Mouse (Mus musculus): Measurements from ENCODE around the gene Frmd4a.

Frmd4a gene

DNA sequence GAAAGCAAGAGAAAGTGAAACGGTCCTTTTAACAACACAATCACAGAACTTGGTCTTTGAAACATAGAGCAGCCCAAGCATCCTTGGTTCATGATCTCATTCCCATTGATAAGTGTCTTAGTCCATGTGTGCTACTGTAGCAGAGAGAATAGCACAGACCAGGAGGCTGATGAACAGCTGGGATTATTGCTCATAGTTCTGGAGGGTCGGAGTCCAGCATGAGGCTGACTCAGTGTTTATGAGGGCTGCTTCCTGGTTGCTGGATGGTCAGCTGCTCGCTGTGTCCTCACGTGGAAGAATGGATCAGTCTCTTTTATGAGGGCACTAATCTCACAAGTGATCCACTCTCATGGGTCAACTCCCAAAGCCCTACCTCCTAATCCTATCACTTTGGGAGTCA lies 347.4 kb downstream of the Frmd4a start:
- ATAC-seq (ENCODE audit: insufficient number of reproducible peaks, low FRiP score, low TSS enrichment), result no peak

DNA sequence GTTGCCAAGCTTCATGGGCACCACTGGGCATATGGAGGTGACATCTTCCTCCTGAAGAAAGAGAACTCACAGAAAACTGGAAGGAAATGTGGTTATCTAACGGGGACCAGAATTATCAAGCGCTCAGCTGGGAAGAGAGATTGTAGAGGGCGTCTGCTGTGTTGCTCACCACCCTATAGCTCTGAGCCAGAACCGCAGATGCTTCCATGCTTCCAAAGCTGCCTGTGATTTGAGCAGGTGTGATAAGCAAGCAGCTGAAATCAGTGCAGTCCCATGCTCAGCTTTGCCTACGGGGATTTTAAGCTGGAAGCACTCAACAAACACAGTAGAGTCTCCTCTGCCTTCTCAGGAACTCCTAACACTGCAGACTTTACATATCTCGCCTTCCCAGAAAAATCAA lies 351.0 kb downstream of the Frmd4a start:
- ATAC-seq (ENCODE audit: insufficient number of reproducible peaks, low FRiP score, low TSS enrichment), result no peak

DNA sequence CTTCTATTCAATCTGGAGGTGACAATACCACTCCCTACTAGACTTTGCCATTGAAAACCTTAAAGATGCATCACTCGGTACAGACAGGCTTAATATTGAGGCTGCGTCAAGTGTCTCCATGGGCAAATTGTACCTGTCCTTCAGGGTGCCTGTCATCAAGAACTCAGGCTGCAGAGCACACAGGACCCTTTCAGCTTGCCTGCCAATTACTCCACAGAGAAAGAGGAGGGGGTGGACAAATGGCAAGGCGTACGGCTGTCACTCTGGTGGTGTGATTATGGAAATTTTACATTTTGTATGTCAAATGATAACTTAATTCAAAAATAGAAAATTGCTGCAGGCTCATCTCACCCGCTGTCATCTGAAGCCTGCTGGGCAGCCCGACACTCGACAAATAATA lies 353.0 kb downstream of the Frmd4a start:
- ATAC-seq (ENCODE audit: insufficient number of reproducible peaks, low FRiP score, low TSS enrichment), result no peak

DNA sequence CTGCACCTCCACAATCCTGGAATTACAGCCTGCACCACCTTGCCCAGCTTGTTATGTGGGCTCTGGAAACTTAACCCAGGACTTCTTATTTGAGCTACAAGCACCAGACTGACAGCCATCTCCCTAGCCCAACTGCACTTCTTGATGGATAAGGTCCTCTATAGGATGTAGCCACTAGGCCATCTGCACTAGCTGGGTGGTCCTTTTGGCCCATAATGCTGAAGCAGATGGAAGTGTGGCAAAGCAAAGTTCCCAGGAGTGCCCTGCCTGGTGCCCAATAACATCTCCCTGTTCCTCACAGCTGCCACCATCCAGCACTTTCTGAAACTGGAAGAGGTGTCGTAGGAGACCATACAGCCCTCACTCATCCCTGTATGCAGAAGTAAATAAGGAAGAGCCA lies 353.8 kb downstream of the Frmd4a start:
- no peak for ATAC-seq (ENCODE audit: insufficient number of reproducible peaks, low FRiP score, low TSS enrichment)

DNA sequence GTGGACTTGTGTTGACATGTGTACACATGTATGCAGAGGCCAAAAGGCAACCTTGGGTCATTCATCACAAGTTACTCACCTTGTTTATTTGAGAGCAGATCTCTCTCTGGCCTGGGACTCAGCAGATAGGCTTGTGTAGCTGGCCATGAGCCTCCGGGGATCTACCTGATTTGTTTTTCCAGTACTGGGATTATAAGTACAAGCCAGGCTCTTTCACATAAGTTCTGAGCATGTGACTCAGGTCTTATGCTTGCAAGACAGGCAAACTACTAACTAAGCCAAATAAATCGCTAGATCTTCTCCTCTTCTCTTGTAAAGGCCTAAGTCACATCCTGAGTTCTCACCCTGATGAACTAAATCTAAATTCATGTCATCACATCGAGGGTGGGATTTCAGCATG lies 361.3 kb downstream of the Frmd4a start:
- no peak for ATAC-seq (ENCODE audit: insufficient number of reproducible peaks, low FRiP score, low TSS enrichment)

DNA sequence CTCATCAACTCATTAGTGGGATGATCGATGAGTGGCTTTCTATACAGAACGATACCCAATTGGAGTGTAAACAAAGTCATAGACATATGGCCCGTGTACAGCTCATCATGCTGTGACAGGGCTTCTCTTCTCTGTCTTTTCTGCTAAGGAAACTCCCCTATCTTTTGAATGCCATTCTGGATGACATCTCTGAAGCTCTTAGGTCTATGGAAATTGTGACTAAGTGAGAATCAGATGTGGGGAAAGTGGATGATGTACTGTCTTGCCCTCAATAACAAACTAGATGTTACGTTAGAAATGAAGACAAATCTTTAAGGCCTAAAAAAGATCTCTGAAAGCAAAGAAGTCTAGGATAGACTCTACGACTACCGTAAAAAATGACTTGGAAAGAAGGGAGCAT lies 362.9 kb downstream of the Frmd4a start:
- ATAC-seq (ENCODE audit: insufficient number of reproducible peaks, low FRiP score, low TSS enrichment), result no peak

DNA sequence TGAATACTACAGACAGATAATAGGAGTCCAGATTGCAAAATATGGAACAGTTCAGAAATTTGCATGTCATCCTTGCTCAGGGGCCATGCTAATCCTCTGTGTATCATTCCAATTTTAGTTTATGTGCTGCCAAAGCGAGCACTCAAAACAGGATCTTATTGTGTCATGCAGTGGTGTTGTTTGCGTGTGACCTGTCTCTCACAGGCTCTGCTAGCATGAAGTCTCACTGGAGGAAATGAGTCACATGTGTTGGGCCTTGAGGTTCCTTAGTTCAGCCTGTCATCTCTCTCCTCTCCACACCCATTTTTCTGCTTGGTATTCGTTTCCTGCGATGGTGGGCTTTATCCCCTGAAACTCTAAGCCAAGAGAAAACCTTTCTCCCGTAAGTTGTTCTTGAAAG lies 363.4 kb downstream of the Frmd4a start:
- no peak for ATAC-seq (ENCODE audit: insufficient number of reproducible peaks, low FRiP score, low TSS enrichment)

DNA sequence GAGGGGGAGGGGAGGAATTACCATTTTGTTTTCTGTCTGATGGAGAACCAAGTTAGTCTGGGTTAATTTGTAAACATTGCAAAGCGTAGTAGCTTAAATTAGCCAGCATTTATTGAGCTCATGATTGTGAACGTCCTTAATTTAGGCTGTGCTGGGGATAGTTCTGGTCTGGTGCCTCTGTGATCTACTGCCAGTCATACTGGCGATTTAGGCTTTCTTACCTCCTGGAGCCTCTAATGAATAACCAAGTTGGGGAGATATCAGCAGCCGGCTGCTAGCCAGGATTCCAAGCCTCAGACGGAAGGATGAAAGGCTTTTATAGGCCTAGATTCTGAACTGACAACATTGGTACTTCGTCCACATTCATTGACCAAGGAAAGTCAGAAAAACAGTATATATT lies 369.0 kb downstream of the Frmd4a start:
- ATAC-seq (ENCODE audit: insufficient number of reproducible peaks, low FRiP score, low TSS enrichment), result no peak

DNA sequence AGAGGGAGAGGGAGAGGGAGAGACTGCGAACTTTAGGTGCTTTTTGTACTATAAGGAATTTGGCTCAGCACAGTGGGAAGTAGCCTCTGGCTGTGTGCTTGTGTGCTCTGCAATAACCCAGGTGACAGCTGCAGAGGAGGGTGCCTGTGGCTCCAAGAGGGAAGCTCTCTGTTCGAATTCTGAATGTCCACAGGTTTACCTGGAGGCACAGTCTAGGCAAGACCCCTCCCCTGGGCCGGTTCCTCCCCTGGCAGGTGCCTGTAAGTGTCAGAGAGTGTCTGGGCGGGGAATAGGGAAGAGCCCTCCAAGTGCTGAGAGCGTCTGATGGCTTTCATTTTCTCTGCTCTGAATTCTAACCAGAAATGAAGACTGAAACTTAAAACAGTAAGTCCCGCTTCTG lies 371.8 kb downstream of the Frmd4a start:
- ATAC-seq (ENCODE audit: insufficient number of reproducible peaks, low FRiP score, low TSS enrichment), result no peak

DNA sequence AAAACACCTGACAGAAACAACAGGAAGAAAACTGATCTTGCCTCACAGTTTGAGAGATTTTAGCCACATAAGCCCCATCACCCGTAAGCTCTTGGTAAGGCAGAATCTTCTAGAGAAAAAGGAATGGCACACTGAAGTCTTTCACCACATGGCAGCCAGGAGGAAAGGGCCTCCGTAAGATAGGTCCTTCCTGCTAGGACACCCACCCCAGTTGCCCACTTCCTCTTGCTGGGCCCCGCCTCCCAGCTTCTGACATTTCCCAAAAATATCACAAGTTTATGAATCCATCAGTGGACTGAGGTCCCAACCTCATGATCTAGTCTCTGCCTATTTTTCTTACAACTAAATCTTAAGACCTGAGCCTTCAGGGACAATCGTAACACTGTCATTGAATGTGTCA lies 373.6 kb downstream of the Frmd4a start:
- ATAC-seq (ENCODE audit: insufficient number of reproducible peaks, low FRiP score, low TSS enrichment), result no peak

DNA sequence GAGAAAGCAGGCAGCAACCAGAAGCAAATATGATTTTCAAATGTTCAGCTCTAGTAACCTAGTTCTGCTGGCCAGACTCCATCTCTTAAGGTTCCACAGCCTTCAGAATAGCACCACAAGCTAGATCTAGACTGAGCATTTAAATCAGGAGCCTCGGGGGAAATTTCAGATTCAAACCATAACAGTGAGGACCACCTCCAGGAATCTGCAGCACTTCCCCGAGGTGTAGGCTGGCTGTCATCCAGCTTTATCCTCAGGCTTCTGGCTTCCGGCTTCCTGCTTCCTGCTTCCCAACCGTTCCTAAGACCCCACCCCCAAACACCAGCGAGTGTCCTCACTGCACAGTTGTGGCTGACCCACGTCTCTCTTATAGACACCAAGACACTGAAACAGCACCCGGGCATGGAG lies 374.2 kb downstream of the Frmd4a start:
- no peak for ATAC-seq (ENCODE audit: insufficient number of reproducible peaks, low FRiP score, low TSS enrichment)

DNA sequence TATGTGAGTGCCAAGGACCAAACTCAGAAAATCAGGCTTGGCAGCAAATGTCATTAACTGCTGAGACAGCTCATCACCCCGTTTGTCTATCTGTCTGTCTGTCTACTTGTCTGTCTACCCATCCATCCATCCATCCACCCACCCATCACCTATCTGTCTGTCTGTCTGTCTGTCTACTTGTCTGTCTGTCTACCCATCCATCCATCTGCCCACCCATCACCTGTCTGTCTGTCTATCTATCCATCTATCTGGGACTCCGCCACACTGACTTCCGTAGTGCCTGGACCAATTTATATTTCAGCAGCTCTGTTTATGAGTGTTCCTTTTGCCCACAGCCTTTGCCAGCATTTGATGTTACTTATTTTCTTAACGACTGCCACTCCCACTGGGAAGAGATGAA lies 375.5 kb downstream of the Frmd4a start:
- no peak for ATAC-seq (ENCODE audit: insufficient number of reproducible peaks, low FRiP score, low TSS enrichment)

DNA sequence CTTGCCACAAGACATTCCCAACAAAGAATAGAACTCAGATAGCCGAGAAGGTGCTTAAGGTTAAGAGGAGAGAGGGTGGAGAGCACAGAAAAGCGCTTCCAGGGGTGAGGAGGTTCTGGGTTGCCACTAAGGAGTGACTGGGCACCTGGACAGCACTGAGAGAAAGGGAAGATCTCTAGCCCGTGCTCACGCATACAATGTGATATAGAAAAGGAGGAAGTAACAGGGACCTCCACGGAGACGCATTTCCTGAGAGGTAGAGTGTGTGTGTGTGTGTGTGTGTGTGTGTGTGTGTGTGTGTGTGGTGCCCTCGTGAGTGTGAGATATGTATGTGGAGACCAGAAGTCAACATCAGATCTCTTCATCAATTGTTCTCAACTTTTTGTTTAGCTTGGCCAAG lies 377.1 kb downstream of the Frmd4a start:
- ATAC-seq (ENCODE audit: insufficient number of reproducible peaks, low FRiP score, low TSS enrichment), result no peak

DNA sequence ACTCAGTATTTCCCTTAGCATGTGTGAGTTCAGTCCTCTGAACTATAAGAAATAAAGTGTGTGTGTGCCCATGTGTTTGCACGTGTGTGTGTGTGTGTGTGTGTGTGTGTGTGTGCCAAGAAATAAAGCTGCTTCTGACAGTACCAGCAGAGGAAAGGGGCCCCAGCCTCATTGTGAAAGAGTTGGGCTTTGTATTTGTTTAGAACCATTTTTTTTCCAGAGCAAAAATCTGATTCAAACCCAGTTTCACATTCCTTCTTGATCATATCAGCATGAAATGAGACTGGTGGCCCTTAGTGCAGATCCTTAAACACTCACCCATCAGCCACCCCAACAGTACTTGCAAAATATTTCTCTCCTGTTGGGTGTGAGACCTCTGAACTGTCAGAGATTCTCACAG lies 382.2 kb downstream of the Frmd4a start:
- ATAC-seq (ENCODE audit: insufficient number of reproducible peaks, low FRiP score, low TSS enrichment), result no peak

DNA sequence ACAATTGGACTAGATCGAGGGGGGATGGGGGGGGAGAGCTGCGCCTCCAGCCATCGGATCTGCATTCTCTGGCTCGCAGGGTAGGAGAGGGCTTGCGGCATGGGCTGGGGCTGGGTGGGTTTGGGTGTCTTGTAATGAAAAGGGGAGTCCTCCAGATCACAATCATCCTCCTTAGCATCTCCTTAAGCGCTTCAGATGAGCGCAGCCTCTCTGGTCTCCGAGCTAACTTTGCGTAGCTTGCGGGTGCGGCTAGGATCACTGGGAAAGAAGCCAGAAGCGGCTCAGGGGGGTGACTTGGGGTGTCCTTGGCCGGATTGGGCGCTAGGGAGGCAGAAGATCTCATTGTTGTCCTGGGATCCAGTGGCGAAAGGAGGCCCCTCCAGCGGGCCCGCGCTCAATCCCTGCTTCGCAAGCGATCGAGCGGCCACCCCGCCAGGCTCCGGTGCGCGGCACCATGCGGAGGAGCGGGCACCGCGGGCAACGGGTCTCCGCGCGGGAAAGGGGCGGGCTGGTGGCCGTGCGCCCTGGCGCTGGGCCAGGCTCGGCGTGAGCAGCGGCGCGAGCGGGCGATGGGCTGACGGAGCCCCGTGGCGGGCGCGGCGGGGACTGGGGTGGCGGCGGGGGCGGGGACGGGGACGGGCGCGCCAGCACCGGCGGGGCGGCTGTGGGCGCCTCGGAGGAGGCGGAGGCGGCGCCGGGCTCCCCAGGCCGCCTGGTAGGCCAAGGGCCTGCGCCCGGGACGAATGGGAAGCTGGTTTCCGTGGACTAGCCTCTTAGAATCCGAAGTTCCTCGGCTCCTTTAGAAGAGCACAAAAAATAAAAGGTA lies 383.5 kb downstream of the Frmd4a start:
- peak; percentile 31 for ATAC-seq (ENCODE audit: insufficient number of reproducible peaks, low FRiP score, low TSS enrichment)

DNA sequence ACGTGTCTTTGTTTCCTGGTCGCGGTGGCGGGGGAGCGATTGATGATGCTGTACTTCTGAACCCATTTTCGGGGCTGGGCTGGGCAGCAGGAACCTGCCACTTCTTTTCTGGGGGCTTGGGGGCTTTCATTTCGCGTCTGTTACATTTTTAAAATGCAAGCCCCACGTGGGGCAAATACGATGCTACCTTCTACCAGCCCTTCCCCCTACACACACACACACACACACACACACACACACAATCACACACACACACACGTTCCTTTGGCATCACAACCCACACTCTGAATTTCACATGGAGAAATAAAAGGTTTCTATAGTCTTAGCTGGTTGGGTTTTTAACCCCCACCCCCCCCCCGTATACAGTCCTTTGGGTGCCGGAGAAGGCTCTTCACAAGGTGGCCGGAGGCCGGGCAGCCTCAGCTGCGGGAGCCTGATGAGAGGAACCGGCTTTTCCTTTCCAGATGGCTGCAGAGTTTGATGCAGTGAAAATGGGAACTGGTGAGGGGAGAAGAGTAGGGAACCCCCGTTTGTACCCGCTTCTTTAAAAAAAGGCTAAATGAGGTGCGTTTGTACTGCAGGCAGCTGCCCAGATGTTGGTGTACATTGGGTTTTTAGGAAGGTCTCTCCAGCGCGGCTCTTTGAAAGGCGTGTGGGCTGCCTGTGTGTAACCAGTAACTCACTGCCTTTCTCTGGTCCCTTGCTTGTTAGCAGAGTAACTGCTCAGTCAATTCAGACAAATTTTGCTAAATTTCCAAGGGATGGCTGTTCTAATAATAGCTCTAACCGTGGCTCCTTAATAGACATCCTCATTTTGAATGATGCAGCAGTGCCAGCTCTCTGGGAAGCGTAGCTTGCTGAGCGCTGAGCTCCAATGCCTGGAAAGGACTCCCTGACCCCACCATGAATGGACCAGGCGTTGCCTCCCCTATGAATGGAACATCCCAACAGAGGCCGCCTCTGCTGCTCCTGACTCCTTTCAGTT lies 384.4 kb downstream of the Frmd4a start:
- ATAC-seq (ENCODE audit: insufficient number of reproducible peaks, low FRiP score, low TSS enrichment), result peak; percentile 75

DNA sequence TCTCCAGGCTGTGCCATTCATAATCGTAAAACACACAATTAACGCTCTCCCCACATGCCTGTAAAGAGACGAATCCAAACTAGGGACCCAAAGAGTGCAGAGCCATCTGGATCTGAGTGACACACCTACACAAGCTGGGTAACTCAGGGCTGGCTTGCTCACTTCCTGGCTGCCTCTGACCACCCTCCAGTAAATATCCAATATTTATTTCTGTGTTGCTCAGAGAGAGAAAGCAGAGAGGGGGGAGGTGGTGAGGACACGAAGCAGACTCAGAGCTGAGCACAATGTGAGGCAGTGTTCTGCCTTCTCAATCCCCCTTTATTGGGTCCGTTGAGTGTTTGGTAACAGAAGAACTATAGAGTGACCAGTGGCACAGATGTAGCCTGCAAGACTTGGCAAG lies 389.5 kb downstream of the Frmd4a start:
- no peak for ATAC-seq (ENCODE audit: insufficient number of reproducible peaks, low FRiP score, low TSS enrichment)

DNA sequence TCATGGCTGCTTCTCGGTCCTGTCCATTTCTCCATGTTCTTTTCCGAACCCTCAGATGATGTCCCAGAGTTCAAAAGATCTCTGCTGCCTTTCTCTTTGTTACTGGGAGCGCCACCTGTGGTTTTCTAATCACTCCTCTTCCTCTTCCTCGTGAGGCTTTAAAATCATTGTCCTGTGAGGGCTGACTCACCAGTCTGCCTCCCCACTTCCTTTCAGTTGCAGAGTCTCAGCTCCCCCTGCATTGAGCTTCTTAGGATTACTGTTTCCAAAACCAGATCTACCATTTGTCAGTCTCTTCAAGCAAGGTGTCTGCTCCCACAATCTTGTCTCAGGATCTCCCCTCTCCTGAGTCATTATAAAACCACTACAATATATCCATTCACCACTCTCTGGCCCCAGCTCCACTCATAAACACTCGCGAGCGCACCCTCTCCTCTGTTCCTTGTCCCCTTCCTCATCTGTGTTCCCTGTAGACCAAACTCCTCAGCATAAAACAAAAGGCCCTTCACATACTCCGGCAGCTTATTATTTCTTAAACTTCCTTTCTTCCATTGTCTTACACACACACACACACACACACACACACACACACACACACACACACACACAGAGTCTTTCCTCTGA lies 392.4 kb downstream of the Frmd4a start:
- ATAC-seq (ENCODE audit: insufficient number of reproducible peaks, low FRiP score, low TSS enrichment), result no peak

DNA sequence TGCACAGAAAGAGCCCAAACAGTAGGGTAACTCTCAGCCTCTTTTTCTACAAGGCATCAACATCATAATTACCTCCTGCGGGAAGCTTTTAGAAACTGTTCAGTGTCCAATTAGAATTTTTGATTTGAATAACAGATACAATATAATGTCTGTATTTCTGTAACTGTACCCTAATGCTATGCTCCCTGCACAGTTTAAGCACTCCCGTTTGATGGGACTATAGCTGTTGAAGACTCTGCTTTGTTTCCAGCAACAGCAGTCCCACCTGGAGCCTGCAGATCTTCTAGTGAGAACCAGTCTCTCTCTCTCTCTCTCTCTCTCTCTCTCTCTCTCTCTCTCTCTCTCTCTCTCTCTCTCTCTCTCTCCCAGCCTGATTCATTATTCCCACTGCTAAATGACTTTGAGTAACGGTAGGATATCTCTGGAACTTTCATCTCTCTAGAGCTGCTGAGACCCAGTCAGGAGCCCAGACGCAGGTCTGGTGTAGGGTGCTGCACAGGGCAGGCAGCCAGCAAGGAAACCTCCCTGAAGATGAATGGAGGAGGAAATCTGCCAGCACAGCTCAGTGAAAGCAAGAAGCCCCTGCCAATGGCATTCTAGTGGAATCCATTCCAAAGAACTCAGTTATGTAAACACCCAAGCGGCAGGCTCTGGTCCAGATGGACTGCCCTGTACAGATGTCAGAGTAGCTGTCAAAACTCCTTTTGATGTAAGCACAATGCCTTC lies 395.5 kb downstream of the Frmd4a start:
- no peak for ATAC-seq (ENCODE audit: insufficient number of reproducible peaks, low FRiP score, low TSS enrichment)

DNA sequence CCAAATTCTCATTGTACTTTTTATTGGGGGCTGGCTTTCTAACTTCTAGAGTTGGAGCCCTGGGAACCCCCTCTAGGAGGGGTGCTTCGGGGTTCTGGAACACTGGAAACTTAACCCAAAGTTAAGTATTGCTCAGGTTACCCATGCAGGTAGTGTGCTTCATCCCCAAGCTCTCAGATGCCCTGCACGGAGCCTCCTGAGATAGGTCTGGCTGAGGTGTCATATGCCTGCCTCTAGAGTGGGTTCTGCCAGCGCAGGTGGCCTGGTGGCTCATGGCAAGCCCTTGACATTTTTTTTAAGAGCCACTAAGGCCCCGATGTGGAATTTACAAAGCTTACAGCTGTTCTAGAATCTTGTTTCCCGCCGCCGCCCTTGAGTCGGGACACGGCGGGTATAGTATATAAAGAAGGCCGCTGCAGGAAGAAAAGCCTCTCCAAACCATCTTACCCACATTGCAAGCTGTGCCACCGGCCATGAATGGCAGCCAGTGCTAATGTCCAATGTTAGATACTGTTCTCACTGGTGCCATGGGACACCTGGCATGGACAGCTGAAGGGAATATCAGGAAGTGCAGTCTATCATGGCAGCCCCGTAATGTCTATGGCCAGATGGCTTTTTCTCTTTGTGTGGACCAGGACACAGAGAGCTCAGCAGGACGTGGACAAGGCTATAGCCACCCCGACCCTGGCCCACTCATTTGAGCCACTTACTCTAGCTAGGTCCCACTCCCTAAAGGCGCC lies 396.2 kb downstream of the Frmd4a start:
- no peak for ATAC-seq (ENCODE audit: insufficient number of reproducible peaks, low FRiP score, low TSS enrichment)
